Mouse (Mus musculus): ENCODE measurements around the gene Ttc1. TPM values are rescaled to one million over a fixed set of nuclear protein-coding genes. Genes with fewer than 3 reads are reported as not detected.
A peak's percentile ranks its signal among the peaks of the same experiment; 100 is the strongest.

Ttc1 gene
- polyA plus RNA-seq, 1 experiment from 2014 or later = 54.6 TPM

DNA sequence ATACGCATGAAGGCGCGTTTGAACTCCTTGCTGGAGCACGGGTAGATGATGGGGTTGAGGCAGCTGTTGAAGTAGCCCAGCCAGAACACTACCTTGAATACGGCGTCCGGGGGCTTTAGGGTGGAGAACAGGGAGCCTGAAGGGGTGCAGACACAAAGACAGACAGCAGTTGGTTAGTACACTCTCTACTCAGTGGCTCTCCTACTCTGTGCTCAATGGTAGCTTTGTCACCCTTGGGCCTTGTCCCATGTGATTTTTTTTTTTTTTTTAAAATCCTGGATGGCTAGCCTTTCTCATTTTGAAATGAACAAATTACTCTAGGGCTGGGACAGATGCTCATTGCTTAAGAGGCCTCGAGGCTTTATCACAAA lies 28.5 kb upstream of the Ttc1 start:
- Histone ChIP-seq H3K27ac (ENCODE audit: low read depth, low read length) (no peak overlapping the region), H3K4me1 (replicated peaks; ENCODE audit: control insufficient read depth, insufficient read depth, low read length) (no peaks in the 10 kb centered on the region), H3K4me2 (replicated peaks; ENCODE audit: low read depth) (peak overlapping the region; percentile 64), H3K4me3 (ENCODE audit: low read depth, low read length) (peak overlapping the region; percentile 33), H3K9me3 (ENCODE audit: control insufficient read depth) (no peaks in the 10 kb centered on the region), H3K9ac (ENCODE audit: low read depth, low read length) (no peak overlapping the region), H3K36me3 (ENCODE audit: control insufficient read depth, insufficient read depth) (no peaks in the 10 kb centered on the region), H3K27me3 (replicated peaks; ENCODE audit: control insufficient read depth, insufficient read depth, low read length) (peaks cover 13% of the 10 kb centered on the region)
- TF ChIP-seq CTCF (IDR thresholded peaks at IDR 0.05; ENCODE audit: low read depth) = no peak
- no peak for ATAC-seq
- 19% methylated on average over 8 of the region's 8 CpGs for WGBS

GRCm38 (mm10) chr11:43775469-43776323 lies 27.9 kb upstream of the Ttc1 start:
- H3K27ac ChIP-seq (ENCODE audit: low read depth, low read length) = no peak overlapping the region
- H3K4me1 ChIP-seq (replicated peaks; ENCODE audit: control insufficient read depth, insufficient read depth, low read length) = no peaks in the 10 kb centered on the region
- WGBS = 16% methylated on average over 63 of the region's 63 CpGs
- no peaks in the 10 kb centered on the region for H3K9me3 ChIP-seq (ENCODE audit: control insufficient read depth)
- no peak overlapping the region for H3K9ac ChIP-seq (ENCODE audit: low read depth, low read length)
- peaks cover 13% of the 10 kb centered on the region for H3K27me3 ChIP-seq (replicated peaks; ENCODE audit: control insufficient read depth, insufficient read depth, low read length)
- H3K4me2 ChIP-seq (replicated peaks; ENCODE audit: low read depth) = peak overlapping the region; percentile 64
- no peak; the same call in 1 of the 2 replicates for ATAC-seq
- H3K36me3 ChIP-seq (ENCODE audit: control insufficient read depth, insufficient read depth) = no peaks in the 10 kb centered on the region
- no peak for TF ChIP-seq CTCF (IDR thresholded peaks at IDR 0.05; ENCODE audit: low read depth)
- peak overlapping the region; percentile 33 for H3K4me3 ChIP-seq (ENCODE audit: low read depth, low read length)

- TF ChIP-seq CTCF (IDR thresholded peaks at IDR 0.05; ENCODE audit: low read depth) = no peak
- ATAC-seq = no peak
- peaks cover 13% of the 10 kb centered on the region for H3K27me3 ChIP-seq (replicated peaks; ENCODE audit: control insufficient read depth, insufficient read depth, low read length)
- H3K27ac ChIP-seq (ENCODE audit: low read depth, low read length) = no peak overlapping the region
- H3K4me2 ChIP-seq (replicated peaks; ENCODE audit: low read depth) = no peak overlapping the region
- H3K4me3 ChIP-seq (ENCODE audit: low read depth, low read length) = no peak overlapping the region
- no peaks in the 10 kb centered on the region for H3K9me3 ChIP-seq (ENCODE audit: control insufficient read depth)
- H3K9ac ChIP-seq (ENCODE audit: low read depth, low read length) = no peak overlapping the region
- 44% methylated on average over 5 of the region's 5 CpGs for WGBS
- H3K36me3 ChIP-seq (ENCODE audit: control insufficient read depth, insufficient read depth) = no peaks in the 10 kb centered on the region
- H3K4me1 ChIP-seq (replicated peaks; ENCODE audit: control insufficient read depth, insufficient read depth, low read length) = no peaks in the 10 kb centered on the region
Measured at GRCm38 (mm10) chr11:43773725-43774124, 25.9 kb upstream of the Ttc1 start.

- Histone ChIP-seq H3K9ac (ENCODE audit: low read depth, low read length) (no peak overlapping the region), H3K4me1 (replicated peaks; ENCODE audit: control insufficient read depth, insufficient read depth, low read length) (no peaks in the 10 kb centered on the region), H3K4me2 (replicated peaks; ENCODE audit: low read depth) (no peak overlapping the region), H3K9me3 (ENCODE audit: control insufficient read depth) (no peaks in the 10 kb centered on the region), H3K4me3 (ENCODE audit: low read depth, low read length) (no peak overlapping the region), H3K27me3 (replicated peaks; ENCODE audit: control insufficient read depth, insufficient read depth, low read length) (peaks cover under 1% of the 10 kb centered on the region; the same call in 1 of the 2 replicates), H3K27ac (ENCODE audit: low read depth, low read length) (no peak overlapping the region), H3K36me3 (ENCODE audit: control insufficient read depth, insufficient read depth) (no peaks in the 10 kb centered on the region)
- no peak for ATAC-seq
- TF ChIP-seq CTCF (IDR thresholded peaks at IDR 0.05; ENCODE audit: low read depth) = no peak
- 71% methylated on average over 4 of the region's 4 CpGs for WGBS
Measured at GRCm38 (mm10) chr11:43770110-43770509, 22.3 kb upstream of the Ttc1 start.

GRCm38 (mm10) chr11:43767749-43768148 lies 19.9 kb upstream of the Ttc1 start:
- no peak for TF ChIP-seq CTCF (IDR thresholded peaks at IDR 0.05; ENCODE audit: low read depth)
- peak overlapping the region; percentile 90 for H3K4me2 ChIP-seq (replicated peaks; ENCODE audit: low read depth)
- H3K27ac ChIP-seq (ENCODE audit: low read depth, low read length) = no peak overlapping the region
- H3K9me3 ChIP-seq (ENCODE audit: control insufficient read depth) = no peaks in the 10 kb centered on the region
- ATAC-seq = no peak
- H3K36me3 ChIP-seq (ENCODE audit: control insufficient read depth, insufficient read depth) = no peaks in the 10 kb centered on the region
- H3K4me1 ChIP-seq (replicated peaks; ENCODE audit: control insufficient read depth, insufficient read depth, low read length) = no peaks in the 10 kb centered on the region
- no peak overlapping the region for H3K9ac ChIP-seq (ENCODE audit: low read depth, low read length)
- H3K27me3 ChIP-seq (replicated peaks; ENCODE audit: control insufficient read depth, insufficient read depth, low read length) = no peaks in the 10 kb centered on the region
- WGBS = 68% methylated on average over 11 of the region's 11 CpGs
- no peak overlapping the region for H3K4me3 ChIP-seq (ENCODE audit: low read depth, low read length)

- H3K9ac ChIP-seq (ENCODE audit: low read depth, low read length) = no peak overlapping the region
- H3K4me2 ChIP-seq (replicated peaks; ENCODE audit: low read depth) = peak overlapping the region; percentile 90
- H3K36me3 ChIP-seq (ENCODE audit: control insufficient read depth, insufficient read depth) = no peaks in the 10 kb centered on the region
- H3K27ac ChIP-seq (ENCODE audit: low read depth, low read length) = no peak overlapping the region
- WGBS = 4% methylated on average over 37 of the region's 37 CpGs
- H3K9me3 ChIP-seq (ENCODE audit: control insufficient read depth) = no peaks in the 10 kb centered on the region
- peak; percentile 77 for ATAC-seq
- no peaks in the 10 kb centered on the region for H3K4me1 ChIP-seq (replicated peaks; ENCODE audit: control insufficient read depth, insufficient read depth, low read length)
- no peaks in the 10 kb centered on the region for H3K27me3 ChIP-seq (replicated peaks; ENCODE audit: control insufficient read depth, insufficient read depth, low read length)
- peak overlapping the region; percentile 45 for H3K4me3 ChIP-seq (ENCODE audit: low read depth, low read length)
- TF ChIP-seq CTCF (IDR thresholded peaks at IDR 0.05; ENCODE audit: low read depth) = peak; percentile 98
Measured at GRCm38 (mm10) chr11:43766922-43767648, 19.3 kb upstream of the Ttc1 start.
